Mouse (Mus musculus) forebrain, embryonic 10.5 days (tissue): Measurements from ENCODE around the gene B4galnt3. TPM values are rescaled to one million over a fixed set of nuclear protein-coding genes. Genes with fewer than 3 reads are reported as not detected.

Experiments
- DNase-seq: peaks from one replicate; pipeline ENCODE4 v3.0.0-alpha.2; 2017; ENCODE audit warnings: low spot score; ENCODE audit errors: extremely low spot score
- H3K27ac ChIP-seq: fragments of 300-500 bp; sonication (generic); 2 replicates; pipeline ENCODE4 v1.5.1; 2016; ENCODE audit warnings: mild to moderate bottlenecking
- H3K27me3 ChIP-seq: fragments of 300-500 bp; sonication (generic); 2 replicates; pipeline ENCODE4 v1.6.1; 2016; ENCODE audit warnings: mild to moderate bottlenecking; ENCODE audit not compliant: poor library complexity, severe bottlenecking
- H3K36me3 ChIP-seq: fragments of 300-500 bp; sonication (generic); replicated peaks from 2 replicates; pipeline ENCODE4 v1.6.1; 2016; ENCODE audit warnings: mild to moderate bottlenecking, moderate library complexity
- H3K4me1 ChIP-seq: fragments of 300-500 bp; sonication (generic); 2 replicates; pipeline ENCODE4 v1.6.1; 2016
- H3K4me3 ChIP-seq: fragments of 300-500 bp; sonication (generic); 2 replicates; pipeline ENCODE4 v1.5.1; 2016; ENCODE audit warnings: mild to moderate bottlenecking, moderate library complexity
- H3K9me3 ChIP-seq: fragments of 300-500 bp; sonication (generic); 2 replicates; pipeline ENCODE4 v1.6.1; 2016; ENCODE audit warnings: mild to moderate bottlenecking, moderate library complexity
- WGBS: fragments of 180-500 bp; shearing (Covaris S2); methylation state at CpG from one replicate; pipeline ENCODE4 v1.1.7; 2016; 5-methylcytosine and 5-hydroxymethylcytosine counted together
- polyA plus RNA-seq: library from polyadenylated mRNA; unstranded; fragments of >200 nt; fragmentation: Nextera tagmentation; extraction: Ambion mirVana; gene quantifications from 2 replicates; pipeline ENCODE4 v1.2.1, GENCODE M21; 2016

The B4galnt3 gene
- polyA plus RNA-seq, 1 experiment from 2014 or later, result 0.25 TPM

DNA sequence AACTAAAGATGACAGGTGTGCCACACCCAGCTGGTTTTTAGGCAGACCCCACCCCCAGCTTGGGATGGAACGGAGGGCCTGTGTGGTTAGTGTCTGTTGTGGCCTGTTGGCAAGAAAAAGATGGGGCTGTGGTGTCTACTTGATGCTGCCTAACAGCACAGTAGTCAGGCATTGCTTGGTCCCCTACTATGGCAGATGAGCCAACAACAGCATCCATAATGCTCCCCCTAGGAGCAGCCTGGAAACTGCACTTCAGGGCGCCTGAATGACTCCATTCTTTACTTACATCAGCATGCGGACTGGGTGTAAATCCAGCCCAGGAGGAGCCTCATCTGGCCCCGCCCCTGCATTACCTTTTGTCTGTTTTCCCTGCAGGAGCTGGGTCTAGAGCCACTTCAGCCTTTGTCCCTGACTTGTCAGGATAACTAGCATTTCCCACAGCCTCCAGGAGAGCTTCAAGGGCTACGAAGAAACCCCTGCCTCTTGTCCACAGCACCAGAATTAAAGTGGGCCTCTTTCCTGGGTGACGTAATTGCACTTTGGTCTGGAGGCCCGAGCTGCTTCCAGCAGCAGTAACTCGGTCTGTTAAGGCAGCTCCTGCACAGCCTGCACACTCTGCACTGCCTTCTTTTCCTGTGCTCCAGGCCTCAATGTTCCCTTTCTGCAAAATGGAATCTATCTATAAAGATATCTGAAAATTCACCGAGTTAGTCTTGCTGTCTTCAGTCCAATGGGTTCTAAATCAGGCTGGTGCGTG is 94.5 kb downstream of the B4galnt3 start:
- H3K27ac ChIP-seq, result peak overlapping the region; percentile 78
- no peaks in the 10 kb centered on the region for H3K9me3 ChIP-seq
- peaks cover 14% of the 10 kb centered on the region; the same call in 1 of the 2 replicates for H3K27me3 ChIP-seq
- H3K4me3 ChIP-seq, result no peak overlapping the region
- peak; percentile 57 for DNase-seq
- 24% methylated on average over 10 of the region's 10 CpGs for WGBS
- H3K4me1 ChIP-seq, result peaks cover 40% of the 10 kb centered on the region
- no peaks in the 10 kb centered on the region for H3K36me3 ChIP-seq

DNA sequence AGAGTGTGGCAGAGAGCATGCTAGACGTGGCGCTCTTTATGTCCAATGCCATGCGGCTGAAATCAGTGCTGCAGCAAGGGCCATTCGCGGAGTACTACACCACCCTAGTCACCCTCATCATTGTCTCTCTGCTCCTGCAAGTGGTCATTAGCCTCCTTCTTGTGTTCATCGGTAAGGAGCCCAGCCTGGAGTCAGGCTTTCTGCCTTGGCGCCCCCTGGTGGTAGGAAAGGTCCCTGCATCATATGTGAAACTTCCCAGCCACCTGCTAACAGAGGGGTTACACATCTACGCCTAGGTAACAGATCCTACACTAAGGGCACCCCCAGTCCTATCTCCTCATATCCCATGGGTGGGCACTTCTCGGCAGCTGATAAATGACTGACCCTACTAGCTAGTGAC is 96.4 kb downstream of the B4galnt3 start:
- Histone ChIP-seq H3K9me3 (no peaks in the 10 kb centered on the region), H3K27ac (no peak overlapping the region), H3K4me3 (no peak overlapping the region), H3K4me1 (peaks cover 49% of the 10 kb centered on the region), H3K36me3 (no peaks in the 10 kb centered on the region), H3K27me3 (peaks cover 25% of the 10 kb centered on the region)
- DNase-seq, result peak; percentile 82
- WGBS, result 35% methylated on average over 9 of the region's 9 CpGs

DNA sequence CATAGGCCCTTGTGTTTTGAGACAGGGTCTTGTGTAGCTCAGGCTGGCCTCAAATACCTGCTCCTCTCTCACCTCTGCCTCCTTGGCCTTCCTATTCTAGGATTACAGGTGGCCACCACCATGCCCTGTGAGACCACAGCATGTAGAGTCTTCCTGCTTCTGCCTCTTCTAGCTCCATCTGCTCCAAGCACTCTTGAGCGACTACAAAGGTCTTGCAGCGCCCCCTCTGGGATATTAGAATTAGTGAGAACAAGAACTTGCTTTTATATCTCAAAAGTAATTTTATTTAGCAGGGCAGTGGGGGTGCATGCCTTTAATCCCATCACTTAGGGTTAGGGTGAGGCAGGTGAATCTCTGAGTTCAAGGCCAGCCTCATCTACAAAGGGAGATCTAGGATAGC is 97.5 kb downstream of the B4galnt3 start:
- Histone ChIP-seq H3K27me3 (peaks cover 25% of the 10 kb centered on the region), H3K36me3 (no peaks in the 10 kb centered on the region), H3K9me3 (no peaks in the 10 kb centered on the region), H3K4me1 (peaks cover 49% of the 10 kb centered on the region), H3K4me3 (no peak overlapping the region), H3K27ac (no peak overlapping the region)
- 51% methylated on average over 2 of the region's 2 CpGs for WGBS
- DNase-seq, result no peak

DNA sequence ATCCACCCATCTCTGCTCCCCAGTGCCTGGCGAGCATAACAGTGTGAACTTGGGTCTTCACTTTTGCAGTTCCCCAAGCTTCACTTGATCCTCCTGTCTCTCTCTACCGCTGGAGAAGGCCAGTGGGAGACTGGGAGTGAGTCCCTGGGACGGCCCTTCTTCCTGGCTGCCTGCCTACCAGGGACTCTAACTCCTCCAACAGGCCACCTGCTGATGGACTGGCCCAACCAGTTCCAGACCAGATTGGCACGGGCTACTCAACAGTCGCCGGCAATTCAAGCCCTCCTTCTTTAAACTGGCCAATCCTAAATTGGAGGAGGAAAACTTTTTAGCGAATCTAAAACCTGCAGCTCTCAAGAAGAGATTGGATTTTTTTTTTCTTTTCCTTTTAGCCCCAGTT is 99.4 kb downstream of the B4galnt3 start:
- WGBS, result 18% methylated on average over 7 of the region's 7 CpGs

DNA sequence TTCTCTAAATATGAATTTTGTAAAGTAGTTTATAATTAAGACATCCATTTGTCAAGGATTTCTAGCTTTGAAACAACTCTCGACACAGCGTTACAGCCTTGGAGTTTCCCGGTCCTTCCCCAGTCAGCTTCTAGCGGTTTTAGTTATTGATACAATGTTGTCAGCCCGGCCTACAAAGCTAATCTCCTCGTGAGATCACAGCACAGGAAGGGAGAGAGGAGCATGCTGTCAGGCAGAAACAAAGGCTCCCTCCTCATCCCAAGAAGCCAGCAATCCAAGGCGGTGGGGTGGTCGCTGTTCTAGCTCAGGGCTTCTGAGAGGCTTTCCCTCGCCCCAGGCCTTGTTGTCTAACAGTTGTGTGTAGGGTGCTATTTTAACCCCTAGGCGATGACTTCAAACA is 100.1 kb downstream of the B4galnt3 start:
- Histone ChIP-seq H3K4me1 (peaks cover 43% of the 10 kb centered on the region), H3K27me3 (peaks cover 28% of the 10 kb centered on the region), H3K4me3 (no peak overlapping the region), H3K36me3 (no peaks in the 10 kb centered on the region), H3K27ac (no peak overlapping the region), H3K9me3 (no peaks in the 10 kb centered on the region)
- DNase-seq, result no peak
- 27% methylated on average over 10 of the region's 10 CpGs for WGBS

More for the DNA sequence above, 99.4 kb downstream of the B4galnt3 start:
- Histone ChIP-seq H3K4me3 (no peak overlapping the region), H3K9me3 (no peaks in the 10 kb centered on the region), H3K27ac (no peak overlapping the region), H3K4me1 (peaks cover 49% of the 10 kb centered on the region), H3K27me3 (peaks cover 25% of the 10 kb centered on the region), H3K36me3 (no peaks in the 10 kb centered on the region)
- DNase-seq, result no peak

DNA sequence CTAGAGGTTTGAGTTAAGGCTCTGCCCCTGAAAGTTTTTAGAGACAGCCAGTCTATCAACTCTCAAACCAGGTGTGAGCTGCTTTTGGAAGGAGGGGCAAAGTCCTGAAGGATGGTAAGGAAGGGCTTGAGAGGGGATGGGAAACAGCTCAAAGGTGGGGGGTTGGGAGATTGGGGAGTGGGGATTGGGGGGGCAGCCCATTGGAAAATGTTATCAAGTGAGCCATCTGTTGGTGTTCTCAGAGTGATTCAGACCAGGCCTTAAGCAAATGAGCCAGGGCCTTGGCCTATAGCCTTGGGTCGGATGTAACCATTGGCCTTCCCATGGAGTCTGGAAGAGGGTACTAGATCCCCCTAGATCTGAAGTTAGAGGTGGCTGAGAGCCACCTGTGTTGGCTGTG is 100.6 kb downstream of the B4galnt3 start:
- DNase-seq, result no peak
- peaks cover 46% of the 10 kb centered on the region for H3K4me1 ChIP-seq
- H3K4me3 ChIP-seq, result no peak overlapping the region
- no peaks in the 10 kb centered on the region for H3K9me3 ChIP-seq
- 56% methylated on average over 1 of the region's 1 CpGs for WGBS
- peaks cover 33% of the 10 kb centered on the region for H3K27me3 ChIP-seq
- H3K27ac ChIP-seq, result no peak overlapping the region
- no peaks in the 10 kb centered on the region for H3K36me3 ChIP-seq

DNA sequence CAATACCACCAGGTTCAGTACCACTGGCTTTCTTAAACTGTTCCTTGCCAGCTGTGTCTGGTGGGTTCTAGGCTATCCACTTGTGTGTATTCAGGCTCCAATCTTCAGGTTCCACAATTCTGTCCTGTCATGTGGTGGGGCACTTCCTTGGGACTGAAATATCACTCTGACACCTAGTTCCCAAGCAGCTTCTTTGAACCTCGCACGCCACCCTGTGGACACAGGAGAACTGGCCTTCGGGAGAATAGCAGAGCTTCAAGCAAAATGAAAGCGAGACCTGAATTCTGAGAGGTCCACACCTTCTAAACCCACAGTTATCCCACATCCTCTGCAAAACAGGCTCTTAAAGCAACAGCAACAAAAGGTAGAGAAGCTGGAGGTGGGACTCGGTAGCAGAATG is 101.2 kb downstream of the B4galnt3 start:
- Histone ChIP-seq H3K27me3 (peaks cover 40% of the 10 kb centered on the region), H3K36me3 (no peaks in the 10 kb centered on the region), H3K4me1 (peaks cover 52% of the 10 kb centered on the region), H3K9me3 (no peaks in the 10 kb centered on the region), H3K4me3 (no peak overlapping the region), H3K27ac (peak overlapping the region; percentile 51; the same call in 1 of the 2 replicates)
- peak; percentile 76 for DNase-seq
- WGBS, result 25% methylated on average over 5 of the region's 5 CpGs

DNA sequence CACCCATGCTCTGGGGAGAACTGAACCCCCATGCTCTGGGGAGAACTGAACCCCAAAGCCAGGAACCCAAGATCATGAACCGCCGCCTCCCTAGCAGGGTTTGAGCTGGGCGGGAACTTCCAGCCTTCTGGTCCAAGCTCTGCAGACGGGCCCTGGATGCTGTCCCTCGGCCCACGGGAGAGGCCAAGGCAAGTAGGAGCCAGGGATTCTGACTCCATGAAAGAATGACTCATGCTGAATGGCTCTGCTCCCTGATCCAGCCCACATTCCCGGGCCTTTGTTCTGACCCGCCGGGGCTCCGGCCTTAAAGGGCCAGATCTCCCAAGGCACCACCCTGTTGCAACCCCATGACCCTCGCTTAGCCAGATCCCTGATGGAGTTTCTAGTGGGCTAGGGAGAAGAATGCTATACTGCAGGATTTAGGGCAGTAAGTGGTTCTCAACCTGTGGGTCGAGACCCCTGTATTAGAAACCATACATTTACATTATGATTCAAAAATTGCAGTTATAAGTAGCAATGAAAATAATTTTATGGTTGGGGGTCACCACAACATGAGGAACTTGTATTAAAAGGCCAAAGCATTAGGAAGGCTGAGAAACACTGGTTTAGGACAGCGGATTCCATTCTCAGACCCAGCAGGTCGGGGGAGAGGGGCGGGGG is 102.0 kb downstream of the B4galnt3 start:
- H3K4me1 ChIP-seq, result peaks cover 60% of the 10 kb centered on the region
- H3K36me3 ChIP-seq, result no peaks in the 10 kb centered on the region
- H3K4me3 ChIP-seq, result peak overlapping the region; percentile 32
- WGBS, result 10% methylated on average over 15 of the region's 15 CpGs
- peak overlapping the region; percentile 84 for H3K27ac ChIP-seq
- H3K27me3 ChIP-seq, result peaks cover 44% of the 10 kb centered on the region
- DNase-seq, result peak; percentile 59
- no peaks in the 10 kb centered on the region for H3K9me3 ChIP-seq

DNA sequence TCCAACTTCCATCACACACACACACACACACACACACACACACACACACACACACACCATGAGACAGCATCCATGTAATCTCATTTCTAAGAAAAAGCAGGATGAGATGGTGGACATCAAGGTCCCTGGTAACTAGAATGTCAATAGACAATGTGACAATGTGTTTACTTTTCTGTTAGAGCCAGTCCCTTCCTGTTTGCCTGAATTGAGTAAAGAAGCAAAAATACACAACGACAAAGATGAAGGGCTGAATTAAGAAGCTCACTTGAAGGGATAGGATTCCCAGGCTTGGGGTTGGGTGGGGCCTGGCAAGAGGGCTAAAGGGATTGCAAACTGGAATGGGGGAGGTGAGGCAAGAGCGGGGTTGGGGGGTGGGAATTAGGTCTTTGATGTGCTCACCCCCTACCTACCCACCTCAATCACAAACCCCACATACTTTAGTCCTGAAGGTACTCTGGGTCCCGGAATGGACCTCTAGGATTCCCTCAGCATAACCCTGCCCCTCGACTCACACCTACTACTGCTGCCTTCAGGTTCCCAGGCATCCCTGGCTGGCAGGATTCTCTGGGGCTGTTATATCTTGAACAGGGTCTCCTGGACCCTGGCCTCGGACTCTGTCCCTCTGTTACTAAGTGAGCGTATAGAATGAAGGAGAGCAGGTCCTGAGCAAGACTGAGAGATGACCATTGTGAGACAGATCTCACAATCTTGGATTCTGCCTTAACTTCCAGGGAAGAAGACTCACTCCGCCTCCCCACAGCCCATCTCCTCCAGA is 102.8 kb downstream of the B4galnt3 start:
- Histone ChIP-seq H3K4me1 (peaks cover 62% of the 10 kb centered on the region), H3K4me3 (peak overlapping the region; percentile 32), H3K9me3 (no peaks in the 10 kb centered on the region), H3K27me3 (peaks cover 51% of the 10 kb centered on the region), H3K27ac (peak overlapping the region; percentile 84), H3K36me3 (no peaks in the 10 kb centered on the region)
- 50% methylated on average over 7 of the region's 7 CpGs for WGBS
- DNase-seq, result no peak

DNA sequence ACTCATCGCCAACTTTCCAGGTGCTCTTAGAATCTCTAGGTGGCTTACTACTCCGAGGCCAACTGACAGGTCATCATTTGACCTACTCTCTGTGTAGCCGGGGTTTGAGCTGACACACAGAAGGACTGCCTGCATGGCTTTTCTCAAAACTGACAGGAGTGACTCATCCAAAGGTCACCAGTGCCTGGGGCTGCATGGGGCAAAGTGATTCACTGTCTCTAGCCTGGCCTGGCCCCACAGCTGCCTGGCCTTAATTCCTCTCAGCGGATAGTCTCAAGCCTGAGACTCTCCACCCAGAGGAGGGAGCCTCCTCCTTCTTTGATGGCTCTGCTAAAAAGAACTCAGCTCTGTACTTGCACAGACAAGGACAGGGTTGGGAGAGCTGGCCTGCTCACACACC is 103.4 kb downstream of the B4galnt3 start:
- Histone ChIP-seq H3K4me1 (peaks cover 62% of the 10 kb centered on the region), H3K36me3 (no peaks in the 10 kb centered on the region), H3K4me3 (no peak overlapping the region), H3K27ac (no peak overlapping the region), H3K9me3 (no peaks in the 10 kb centered on the region), H3K27me3 (peaks cover 54% of the 10 kb centered on the region)
- WGBS, result 72% methylated on average over 4 of the region's 4 CpGs
- DNase-seq, result no peak

DNA sequence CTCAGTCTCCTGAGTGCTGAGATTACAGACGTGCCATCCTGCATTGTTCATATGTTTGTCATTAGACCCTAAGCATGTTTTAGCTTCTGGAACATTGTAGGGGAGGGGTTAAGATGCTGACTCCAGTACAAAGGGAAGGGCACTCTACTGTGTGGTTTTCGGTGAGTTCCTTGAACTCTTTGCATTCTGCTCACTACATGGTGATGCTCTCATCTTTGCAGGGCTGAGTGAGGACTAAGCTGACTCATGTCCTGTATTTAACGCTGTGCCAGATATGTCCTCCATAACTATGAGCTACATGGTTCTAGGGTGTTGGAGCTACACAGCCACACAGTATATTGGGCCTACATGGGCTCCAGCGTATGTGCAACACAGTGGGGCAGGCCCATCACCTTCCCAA is 104.0 kb downstream of the B4galnt3 start:
- Histone ChIP-seq H3K27me3 (peaks cover 53% of the 10 kb centered on the region), H3K27ac (no peak overlapping the region), H3K36me3 (no peaks in the 10 kb centered on the region), H3K4me3 (no peak overlapping the region), H3K9me3 (no peaks in the 10 kb centered on the region), H3K4me1 (peaks cover 67% of the 10 kb centered on the region)
- 85% methylated on average over 4 of the region's 4 CpGs for WGBS
- no peak for DNase-seq

DNA sequence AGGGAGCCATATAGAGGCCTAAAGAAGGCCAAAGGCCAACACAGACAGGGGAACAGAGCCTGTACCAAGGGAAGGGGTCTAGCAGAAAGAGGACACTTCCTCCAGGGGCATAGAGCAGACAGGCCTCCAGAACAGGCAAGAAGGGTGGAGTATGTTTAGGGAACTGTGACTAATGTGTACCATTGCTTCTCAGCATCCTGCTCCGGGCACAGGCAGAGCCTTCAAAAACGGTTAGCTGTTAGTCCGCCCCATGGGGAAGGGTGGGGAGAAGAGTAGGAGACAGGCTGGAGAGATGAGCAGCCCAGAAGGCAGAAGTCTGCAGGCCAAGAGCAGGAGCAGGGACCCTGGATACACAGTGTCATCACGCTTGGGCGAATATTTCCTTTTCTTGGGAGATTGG is 105.1 kb downstream of the B4galnt3 start:
- WGBS, result 79% methylated on average over 5 of the region's 5 CpGs
- Histone ChIP-seq H3K27me3 (peaks cover 44% of the 10 kb centered on the region), H3K36me3 (no peaks in the 10 kb centered on the region), H3K9me3 (no peaks in the 10 kb centered on the region), H3K4me1 (peaks cover 59% of the 10 kb centered on the region), H3K27ac (no peak overlapping the region), H3K4me3 (no peak overlapping the region)
- no peak for DNase-seq
